Mouse (Mus musculus): ENCODE results near the gene Parp16. TPM values are rescaled to one million over a fixed set of nuclear protein-coding genes. Genes with fewer than 3 reads are reported as not detected.

Parp16 gene
- polyA plus RNA-seq, 1 experiment from 2014 or later = 10.2 TPM

DNA sequence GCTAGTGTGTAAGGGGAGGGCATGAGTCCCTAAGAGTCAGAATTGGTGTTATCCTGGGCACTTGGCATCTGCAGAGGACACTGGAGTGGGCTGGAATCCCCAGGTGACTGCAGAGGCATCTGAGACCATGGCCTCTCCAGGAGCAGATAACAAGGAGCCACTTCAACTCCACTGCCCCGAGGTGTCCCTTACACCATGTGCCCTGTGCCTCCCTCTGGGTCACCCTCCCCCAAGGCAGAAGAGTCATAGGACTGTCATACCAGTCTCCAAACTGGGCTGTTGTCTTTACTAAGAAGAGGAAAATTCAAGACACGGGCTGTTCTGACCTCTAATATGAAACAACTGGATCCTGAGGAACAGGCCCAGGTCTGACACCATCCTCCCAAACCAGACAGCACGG lies 39.6 kb downstream of the Parp16 start:
- H3K4me2 ChIP-seq = no peak overlapping the region
- 57% methylated on average over 3 of the region's 3 CpGs for WGBS (ENCODE audit: insufficient replicate concordance)
- H3K9me3 ChIP-seq (replicated peaks) = no peaks in the 10 kb centered on the region
- H3K27ac ChIP-seq (replicated peaks) = no peak overlapping the region
- H3K36me3 ChIP-seq (replicated peaks) = peaks cover 60% of the 10 kb centered on the region
- no peak overlapping the region for H3K9ac ChIP-seq
- no peak overlapping the region for H3K4me3 ChIP-seq (replicated peaks)
- ATAC-seq (ENCODE audit: insufficient read depth) = no peak
- no peaks in the 10 kb centered on the region for H3K27me3 ChIP-seq
- peaks cover 6% of the 10 kb centered on the region for H3K4me1 ChIP-seq (replicated peaks)

DNA sequence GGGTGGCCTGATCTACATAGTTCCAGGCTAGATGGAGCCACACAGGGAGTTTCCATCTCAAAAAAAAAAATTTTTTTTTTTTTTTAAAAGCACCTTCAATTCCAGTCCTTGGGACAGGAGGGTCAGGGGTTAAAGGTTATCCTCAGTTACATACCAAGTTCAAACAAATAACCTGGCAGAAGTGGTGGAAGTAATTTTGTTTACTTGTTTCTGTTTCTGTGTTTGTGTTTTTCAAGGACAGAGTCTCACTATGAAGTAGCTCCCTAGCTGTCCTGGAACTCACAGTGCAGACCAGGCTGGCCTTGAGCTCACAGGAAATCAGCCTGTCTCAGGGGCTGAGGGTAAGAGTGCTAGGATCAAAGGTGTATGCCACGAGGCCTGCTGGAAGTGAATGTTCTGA lies 40.4 kb downstream of the Parp16 start:
- H3K9me3 ChIP-seq (replicated peaks) = no peaks in the 10 kb centered on the region
- WGBS (ENCODE audit: insufficient replicate concordance) = 26% methylated on average over 1 of the region's 1 CpGs
- 0 out of 2 replicates have a peak overlapping the region, but pooled peaks have one; percentile 14 for H3K27ac ChIP-seq (replicated peaks)
- no peak overlapping the region for H3K9ac ChIP-seq
- no peak overlapping the region for H3K4me2 ChIP-seq
- no peaks in the 10 kb centered on the region for H3K27me3 ChIP-seq
- no peak overlapping the region for H3K4me3 ChIP-seq (replicated peaks)
- peaks cover 6% of the 10 kb centered on the region for H3K4me1 ChIP-seq (replicated peaks)
- ATAC-seq (ENCODE audit: insufficient read depth) = no peak
- H3K36me3 ChIP-seq (replicated peaks) = peaks cover 52% of the 10 kb centered on the region

DNA sequence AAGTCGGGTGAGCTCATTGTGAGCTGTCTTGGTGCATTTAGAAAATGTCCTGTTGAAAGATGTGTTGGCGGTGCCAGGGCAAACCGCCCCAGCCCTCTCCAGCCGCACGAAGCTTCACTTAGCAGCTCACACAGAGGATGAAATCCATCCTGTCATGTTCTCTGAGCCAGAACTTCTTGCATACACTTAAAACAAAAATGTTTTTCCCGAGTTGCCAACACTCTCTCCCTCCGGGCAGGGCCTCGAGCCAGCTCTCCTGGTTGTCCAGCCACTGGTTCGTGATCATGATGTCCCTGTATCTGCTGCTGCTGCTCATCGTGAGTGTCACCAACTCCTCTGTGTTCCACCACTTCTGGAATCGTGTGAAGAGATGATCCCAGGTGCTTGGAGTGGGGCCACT lies 42.5 kb downstream of the Parp16 start:
- Histone ChIP-seq H3K9ac (no peak overlapping the region), H3K9me3 (replicated peaks) (no peaks in the 10 kb centered on the region), H3K27ac (replicated peaks) (no peak overlapping the region), H3K4me2 (no peak overlapping the region), H3K36me3 (replicated peaks) (peaks cover 37% of the 10 kb centered on the region), H3K4me3 (replicated peaks) (no peak overlapping the region), H3K4me1 (replicated peaks) (peaks cover 6% of the 10 kb centered on the region), H3K27me3 (no peaks in the 10 kb centered on the region)
- 72% methylated on average over 11 of the region's 11 CpGs for WGBS (ENCODE audit: insufficient replicate concordance)
- no peak for ATAC-seq (ENCODE audit: insufficient read depth)

DNA sequence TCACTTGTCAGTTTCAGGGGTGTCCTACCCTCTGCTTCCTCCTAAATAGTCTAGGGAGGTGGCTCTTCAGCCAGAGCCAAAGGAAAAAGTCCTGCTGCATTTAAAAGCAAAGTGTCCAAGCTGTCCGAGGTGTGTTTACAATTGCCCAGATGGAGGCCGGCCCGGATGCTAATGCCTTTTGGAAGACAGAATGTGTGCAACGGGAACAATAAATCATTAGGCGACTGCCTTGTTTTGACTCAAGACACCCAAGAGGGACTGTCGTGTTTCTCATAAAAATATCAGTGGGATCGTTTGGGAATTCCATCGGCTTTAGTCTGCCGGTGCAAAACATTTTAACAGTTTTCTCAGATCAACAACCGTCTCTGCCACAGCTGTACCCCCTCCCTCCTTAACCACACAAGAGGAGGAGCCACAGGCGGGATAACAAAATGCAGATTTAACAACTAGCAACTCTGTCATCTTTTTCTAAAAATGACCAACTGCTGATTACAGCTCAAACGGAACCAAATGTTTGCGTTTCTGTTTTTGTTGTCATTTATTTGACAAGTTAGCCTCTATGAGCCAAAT lies 43.1 kb downstream of the Parp16 start:
- ATAC-seq (ENCODE audit: insufficient read depth) = no peak
- WGBS (ENCODE audit: insufficient replicate concordance) = 68% methylated on average over 13 of the region's 13 CpGs
- H3K4me2 ChIP-seq = no peak overlapping the region

DNA sequence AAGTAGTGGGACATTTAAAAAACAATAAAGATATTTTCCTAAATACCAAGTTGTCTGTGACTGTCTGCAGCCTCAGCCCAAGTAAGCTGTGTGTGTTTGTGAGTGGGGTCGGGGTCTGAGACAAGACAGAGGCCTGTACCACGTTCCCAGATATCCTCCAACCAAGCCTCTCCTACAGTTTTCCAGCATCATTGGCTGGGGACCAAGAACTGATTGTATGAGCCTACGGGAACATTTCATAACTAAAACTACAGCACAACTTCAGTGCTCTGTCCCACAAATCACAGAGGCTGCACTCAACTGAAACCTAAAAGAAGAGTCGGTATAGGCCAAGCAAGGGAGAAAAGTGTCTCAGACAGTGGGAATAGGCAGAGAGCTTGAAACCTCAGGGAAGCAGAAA lies 44.0 kb downstream of the Parp16 start:
- ATAC-seq (ENCODE audit: insufficient read depth) = no peak
- H3K27me3 ChIP-seq = no peaks in the 10 kb centered on the region
- H3K4me2 ChIP-seq = no peak overlapping the region
- no peak overlapping the region for H3K9ac ChIP-seq
- peaks cover 29% of the 10 kb centered on the region for H3K36me3 ChIP-seq (replicated peaks)
- peaks cover 7% of the 10 kb centered on the region for H3K4me1 ChIP-seq (replicated peaks)
- H3K4me3 ChIP-seq (replicated peaks) = no peak overlapping the region
- no peaks in the 10 kb centered on the region for H3K9me3 ChIP-seq (replicated peaks)
- 71% methylated on average over 4 of the region's 4 CpGs for WGBS (ENCODE audit: insufficient replicate concordance)
- H3K27ac ChIP-seq (replicated peaks) = no peak overlapping the region

More for the DNA sequence above, 43.1 kb downstream of the Parp16 start:
- no peak overlapping the region for H3K4me3 ChIP-seq (replicated peaks)
- H3K36me3 ChIP-seq (replicated peaks) = peaks cover 34% of the 10 kb centered on the region
- no peak overlapping the region for H3K27ac ChIP-seq (replicated peaks)
- H3K4me1 ChIP-seq (replicated peaks) = peaks cover 8% of the 10 kb centered on the region
- H3K27me3 ChIP-seq = no peaks in the 10 kb centered on the region
- no peaks in the 10 kb centered on the region for H3K9me3 ChIP-seq (replicated peaks)
- H3K9ac ChIP-seq = no peak overlapping the region

DNA sequence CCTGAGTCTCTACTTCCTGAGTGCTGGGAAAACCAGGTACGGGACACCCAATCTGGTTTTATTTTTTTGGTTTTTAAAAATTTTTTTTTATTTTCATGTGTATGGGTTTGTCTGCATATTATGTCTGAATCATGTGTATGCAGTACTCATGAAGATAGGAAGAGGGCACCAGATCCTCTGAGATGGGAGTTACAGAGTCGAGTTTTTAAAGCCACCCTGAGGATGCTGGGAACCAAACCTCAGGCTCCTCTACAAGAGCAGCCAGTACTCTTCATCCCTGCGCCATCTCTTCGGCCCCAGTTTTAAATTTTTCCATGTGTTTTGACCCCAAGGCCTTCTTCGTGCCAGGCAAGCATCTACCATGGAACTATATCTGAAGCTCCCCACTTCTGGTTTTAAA lies 44.6 kb downstream of the Parp16 start:
- WGBS (ENCODE audit: insufficient replicate concordance) = 77% methylated on average over 5 of the region's 5 CpGs
- H3K36me3 ChIP-seq (replicated peaks) = peaks cover 25% of the 10 kb centered on the region
- no peak for ATAC-seq (ENCODE audit: insufficient read depth)
- no peak overlapping the region for H3K4me3 ChIP-seq (replicated peaks)
- H3K4me2 ChIP-seq = no peak overlapping the region
- H3K9me3 ChIP-seq (replicated peaks) = no peaks in the 10 kb centered on the region
- H3K27ac ChIP-seq (replicated peaks) = no peak overlapping the region
- no peaks in the 10 kb centered on the region for H3K27me3 ChIP-seq
- H3K4me1 ChIP-seq (replicated peaks) = peaks cover 11% of the 10 kb centered on the region
- no peak overlapping the region for H3K9ac ChIP-seq

DNA sequence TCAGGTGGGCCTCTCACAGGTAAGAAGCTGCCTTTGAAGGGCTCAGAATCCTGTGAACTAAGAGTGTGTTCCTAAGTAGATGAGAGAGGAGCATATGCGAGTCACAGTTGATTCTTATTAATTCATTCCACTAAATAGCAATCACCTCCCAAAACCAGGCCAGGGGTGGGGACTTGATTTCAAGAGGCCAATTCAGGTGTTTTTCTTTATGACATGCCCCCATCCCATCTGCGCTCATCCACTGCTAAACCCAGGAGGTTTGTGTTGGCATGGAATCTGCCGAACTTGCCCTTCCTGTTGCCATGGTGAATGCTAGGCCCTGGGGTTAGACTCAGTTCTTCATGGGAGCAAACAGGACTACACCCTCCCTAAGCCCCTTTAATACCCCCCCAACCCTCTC lies 45.4 kb downstream of the Parp16 start:
- H3K4me1 ChIP-seq (replicated peaks) = peaks cover 11% of the 10 kb centered on the region; the same call in 1 of the 2 replicates
- no peak overlapping the region for H3K4me3 ChIP-seq (replicated peaks)
- H3K9me3 ChIP-seq (replicated peaks) = no peaks in the 10 kb centered on the region
- H3K4me2 ChIP-seq = no peak overlapping the region
- H3K36me3 ChIP-seq (replicated peaks) = peaks cover 19% of the 10 kb centered on the region; the same call in 1 of the 2 replicates
- ATAC-seq (ENCODE audit: insufficient read depth) = no peak
- H3K27ac ChIP-seq (replicated peaks) = no peak overlapping the region
- no peaks in the 10 kb centered on the region for H3K27me3 ChIP-seq
- no peak overlapping the region for H3K9ac ChIP-seq
- WGBS (ENCODE audit: insufficient replicate concordance) = 76% methylated on average over 3 of the region's 3 CpGs

DNA sequence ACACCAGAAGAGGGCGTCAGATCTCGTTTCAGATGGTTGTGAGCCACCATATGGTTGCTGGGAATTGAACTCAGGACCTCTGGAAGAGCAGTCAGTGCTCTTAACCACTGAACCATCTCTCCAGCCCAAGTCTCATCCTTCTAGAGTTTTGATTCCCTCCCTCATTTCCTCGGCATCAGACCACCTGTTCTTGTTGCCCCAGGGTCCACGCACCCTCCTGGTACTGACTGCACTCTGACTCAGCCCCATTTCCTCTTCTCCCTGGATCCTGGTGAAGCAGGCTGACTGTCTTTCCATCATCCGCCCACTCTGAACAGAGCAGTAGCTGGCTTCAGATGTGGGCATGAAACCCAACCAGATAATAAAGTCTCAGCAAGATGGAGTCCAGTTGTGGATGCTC lies 46.8 kb downstream of the Parp16 start:
- 39% methylated on average over 5 of the region's 5 CpGs for WGBS (ENCODE audit: insufficient replicate concordance)
- no peak overlapping the region for H3K4me3 ChIP-seq (replicated peaks)
- no peak for ATAC-seq (ENCODE audit: insufficient read depth)

DNA sequence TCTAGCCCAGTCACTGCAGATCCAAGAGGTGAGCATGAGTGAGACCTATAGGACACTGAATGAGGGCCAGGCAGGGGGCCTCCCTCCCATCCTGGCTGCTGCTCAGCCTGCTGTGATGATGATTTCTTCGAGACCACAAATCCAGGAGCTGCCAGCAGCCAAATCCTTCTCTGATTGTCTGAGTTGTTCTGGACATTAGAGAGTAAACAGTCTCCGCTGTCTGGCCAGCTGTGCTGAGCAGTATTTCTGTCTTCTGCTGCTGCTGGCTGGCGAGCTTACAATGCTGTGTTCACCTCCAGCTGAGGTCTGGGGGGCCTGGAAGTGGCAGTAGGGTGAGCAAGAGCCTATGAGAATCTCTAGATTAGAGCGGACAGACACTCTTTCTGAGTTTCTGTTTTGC lies 48.1 kb downstream of the Parp16 start:
- Histone ChIP-seq H3K27ac (replicated peaks) (no peak overlapping the region), H3K27me3 (no peaks in the 10 kb centered on the region), H3K4me1 (replicated peaks) (peaks cover 11% of the 10 kb centered on the region; the same call in 1 of the 2 replicates), H3K9me3 (replicated peaks) (no peaks in the 10 kb centered on the region), H3K36me3 (replicated peaks) (no peaks in the 10 kb centered on the region; the same call in 1 of the 2 replicates), H3K4me3 (replicated peaks) (no peak overlapping the region), H3K4me2 (no peak overlapping the region), H3K9ac (no peak overlapping the region)
- ATAC-seq (ENCODE audit: insufficient read depth) = no peak
- 51% methylated on average over 4 of the region's 4 CpGs for WGBS (ENCODE audit: insufficient replicate concordance)

More for the DNA sequence above, 46.8 kb downstream of the Parp16 start:
- no peaks in the 10 kb centered on the region for H3K9me3 ChIP-seq (replicated peaks)
- peaks cover 11% of the 10 kb centered on the region; the same call in 1 of the 2 replicates for H3K4me1 ChIP-seq (replicated peaks)
- no peak overlapping the region for H3K9ac ChIP-seq
- H3K36me3 ChIP-seq (replicated peaks) = peaks cover 9% of the 10 kb centered on the region; the same call in 1 of the 2 replicates
- no peak overlapping the region for H3K4me2 ChIP-seq
- H3K27me3 ChIP-seq = no peaks in the 10 kb centered on the region
- H3K27ac ChIP-seq (replicated peaks) = no peak overlapping the region

DNA sequence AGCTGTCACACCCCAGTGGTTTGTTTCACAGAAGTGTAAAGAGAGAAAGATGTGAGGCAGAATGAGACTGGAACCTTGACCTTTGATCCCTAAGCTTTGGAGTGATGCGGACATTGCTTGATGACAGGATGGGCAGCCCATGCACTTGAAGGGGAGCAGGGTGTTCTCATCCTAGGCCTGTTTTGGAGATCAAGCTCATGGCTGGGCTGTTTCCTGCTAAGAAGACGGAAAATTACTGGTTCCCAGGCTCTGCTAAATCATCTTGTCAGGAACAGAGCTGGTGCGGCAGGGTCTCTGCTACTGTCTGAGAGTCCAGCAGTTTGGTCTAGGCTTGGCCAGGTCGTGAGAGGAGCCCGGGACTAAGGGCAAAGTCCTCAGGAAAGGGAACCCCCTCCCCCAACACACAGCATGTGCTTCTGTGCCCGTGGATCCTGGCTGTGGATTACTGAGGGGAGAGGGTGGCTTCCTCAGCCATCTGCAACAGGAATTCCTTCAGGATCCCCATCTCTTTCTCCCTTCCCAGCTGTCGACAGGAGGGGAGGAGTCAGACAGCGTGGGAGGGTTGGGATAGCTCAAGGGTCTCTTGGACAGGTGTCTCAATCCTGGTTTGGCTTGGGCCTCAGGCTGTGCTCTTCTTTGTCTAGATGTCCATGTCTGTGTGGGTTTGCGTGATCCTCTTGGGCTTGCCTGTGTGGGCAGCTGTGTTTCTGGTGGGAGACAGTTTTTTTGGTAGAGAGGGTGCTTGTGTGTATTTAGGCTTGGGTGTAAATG lies 49.1 kb downstream of the Parp16 start:
- Histone ChIP-seq H3K27me3 (no peaks in the 10 kb centered on the region), H3K36me3 (replicated peaks) (no peaks in the 10 kb centered on the region), H3K4me3 (replicated peaks) (no peak overlapping the region), H3K4me2 (no peak overlapping the region), H3K27ac (replicated peaks) (0 out of 2 replicates have a peak overlapping the region, but pooled peaks have one; percentile 6), H3K9ac (no peak overlapping the region), H3K4me1 (replicated peaks) (peaks cover 11% of the 10 kb centered on the region; the same call in 1 of the 2 replicates), H3K9me3 (replicated peaks) (no peaks in the 10 kb centered on the region)
- ATAC-seq (ENCODE audit: insufficient read depth) = peak; percentile 43; the same call in 1 of the 2 replicates
- 37% methylated on average over 9 of the region's 9 CpGs for WGBS (ENCODE audit: insufficient replicate concordance)

DNA sequence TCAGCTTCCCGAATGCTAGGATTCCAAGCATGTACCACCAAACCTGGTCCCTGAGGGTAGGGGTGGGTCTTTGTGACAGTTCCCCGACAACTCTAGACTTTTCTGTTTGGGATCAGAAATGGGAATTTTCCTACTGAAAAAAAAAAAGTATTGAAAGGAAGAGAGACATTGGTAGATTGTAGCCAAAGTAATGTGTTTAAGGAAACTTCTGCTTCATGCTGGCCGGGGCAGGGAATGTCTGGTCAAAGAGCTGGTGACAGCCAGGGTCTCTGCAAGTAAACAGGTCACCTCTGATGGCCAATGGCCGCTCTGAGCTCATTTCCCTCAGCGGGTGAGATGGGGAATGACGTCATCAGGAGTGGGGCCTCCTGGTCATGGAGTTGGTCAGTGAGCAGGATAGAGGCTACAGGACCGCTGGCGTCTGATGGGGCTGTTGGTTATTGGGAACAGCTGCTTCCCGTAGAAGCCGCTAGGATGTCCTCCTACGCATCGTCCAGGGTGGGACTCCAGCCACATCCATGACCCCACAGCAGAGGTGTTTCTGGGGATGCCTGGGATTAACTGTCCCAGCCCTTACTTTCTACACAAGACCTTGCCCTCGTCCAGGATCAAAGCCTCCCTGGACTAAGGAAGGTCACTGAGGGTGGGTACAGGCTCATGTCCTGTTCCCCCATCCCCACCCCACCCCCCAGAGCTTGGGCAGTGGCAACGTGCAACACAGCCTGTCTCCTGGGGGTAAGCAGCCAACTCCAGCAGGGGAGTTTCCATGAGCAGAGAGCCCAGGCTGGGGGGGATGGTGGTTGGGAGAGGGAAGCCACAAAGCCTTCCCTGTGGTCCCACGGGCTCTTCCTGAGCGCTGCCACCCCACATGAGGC lies 52.6 kb downstream of the Parp16 start:
- Histone ChIP-seq H3K4me1 (replicated peaks) (peaks cover 11% of the 10 kb centered on the region; the same call in 1 of the 2 replicates), H3K27ac (replicated peaks) (no peak overlapping the region), H3K9ac (no peak overlapping the region), H3K27me3 (no peaks in the 10 kb centered on the region), H3K4me3 (replicated peaks) (no peak overlapping the region), H3K9me3 (replicated peaks) (no peaks in the 10 kb centered on the region), H3K36me3 (replicated peaks) (no peaks in the 10 kb centered on the region), H3K4me2 (no peak overlapping the region)
- ATAC-seq (ENCODE audit: insufficient read depth) = no peak
- whole genome bisulfite sequencing (ENCODE audit: insufficient replicate concordance) = 56% methylated on average over 16 of the region's 16 CpGs
